In genomic region chr7:95787543-95787942, GRCm38 (mm10) we compare ENCODE assay signal across 19 mouse cellular contexts.
"Had no signal": no experiment of that assay in that cellular context is flagged by ENCODE, and none has a peak within 500 bp of the region (broad histone marks: within the 10 kb centered on the region; RNA-seq: fewer than 3 reads in every experiment).

No protein-coding gene starts in this region.

- DNase-seq: kidney, adult 8-10 months; layer of hippocampus, adult 9-11 months; liver; lung, adult 18-20 months; lung, postnatal 10 days; lung, postnatal 36 days; thymus, adult 2 months; thymus, postnatal 14 days; thymus, postnatal 4 days had no signal

- H3K9ac ChIP-seq: intestine, embryonic 15.5 days; limb, embryonic 13.5 days; liver, embryonic 12.5 days; liver, embryonic 15.5 days; lung, embryonic 15.5 days; midbrain, embryonic 13.5 days had no signal

- H3K27me3 ChIP-seq: intestine, embryonic 15.5 days; limb, embryonic 13.5 days; liver, embryonic 12.5 days; liver, embryonic 15.5 days; lung, embryonic 15.5 days; midbrain, embryonic 13.5 days had no signal

- H3K4me1 ChIP-seq: intestine, embryonic 15.5 days; limb, embryonic 10.5 days; limb, embryonic 13.5 days; liver, embryonic 12.5 days; liver, embryonic 15.5 days; lung, embryonic 15.5 days; midbrain, embryonic 13.5 days had no signal

- H3K4me3 ChIP-seq: intestine, embryonic 15.5 days; layer of hippocampus, adult 2 months; limb, embryonic 10.5 days; limb, embryonic 13.5 days; liver, embryonic 12.5 days; liver, embryonic 15.5 days; lung, embryonic 15.5 days; midbrain, embryonic 13.5 days had no signal

- H3K27ac ChIP-seq: intestine, embryonic 15.5 days; kidney, postnatal 0 days; layer of hippocampus, adult 2 months; limb, embryonic 10.5 days; limb, embryonic 13.5 days; liver, embryonic 12.5 days; liver, embryonic 15.5 days; lung, embryonic 15.5 days; midbrain, embryonic 13.5 days; stomach, postnatal 0 days had no signal

- H3K4me2 ChIP-seq: intestine, embryonic 15.5 days; limb, embryonic 13.5 days; liver, embryonic 12.5 days; liver, embryonic 15.5 days; lung, embryonic 15.5 days; midbrain, embryonic 13.5 days had no signal

- H3K9me3 ChIP-seq: intestine, embryonic 15.5 days; limb, embryonic 10.5 days; limb, embryonic 13.5 days; liver, embryonic 12.5 days; liver, embryonic 15.5 days; lung, embryonic 15.5 days; midbrain, embryonic 13.5 days had no signal

- ATAC-seq: intestine, embryonic 15.5 days; liver, embryonic 12.5 days; midbrain, embryonic 13.5 days had no signal

- H3K36me3 ChIP-seq: intestine, embryonic 15.5 days; limb, embryonic 10.5 days; limb, embryonic 13.5 days; liver, embryonic 12.5 days; liver, embryonic 15.5 days; lung, embryonic 15.5 days; midbrain, embryonic 13.5 days had no signal
